Mouse (Mus musculus) urinary bladder, postnatal 25 days (tissue): ENCODE data around the gene Chd1l.
A peak's percentile ranks its signal among the peaks of the same experiment; 100 is the strongest.

Source experiments
- DNase-seq: peaks from one replicate; pipeline ENCODE4 v3.0.0; 2022; ENCODE audit warnings: low spot score

Gene Chd1l

GRCm38 (mm10) chr3:97609845-97610410 is at the start of gene Chd1l:
TSS of gene Chd1l (minus strand) at chr3:97610203.
- DNase-seq = peak; percentile 93

GRCm38 (mm10) chr3:97659746-97660145 is 49.7 kb upstream of the Chd1l start:
- DNase-seq = no peak

DNA sequence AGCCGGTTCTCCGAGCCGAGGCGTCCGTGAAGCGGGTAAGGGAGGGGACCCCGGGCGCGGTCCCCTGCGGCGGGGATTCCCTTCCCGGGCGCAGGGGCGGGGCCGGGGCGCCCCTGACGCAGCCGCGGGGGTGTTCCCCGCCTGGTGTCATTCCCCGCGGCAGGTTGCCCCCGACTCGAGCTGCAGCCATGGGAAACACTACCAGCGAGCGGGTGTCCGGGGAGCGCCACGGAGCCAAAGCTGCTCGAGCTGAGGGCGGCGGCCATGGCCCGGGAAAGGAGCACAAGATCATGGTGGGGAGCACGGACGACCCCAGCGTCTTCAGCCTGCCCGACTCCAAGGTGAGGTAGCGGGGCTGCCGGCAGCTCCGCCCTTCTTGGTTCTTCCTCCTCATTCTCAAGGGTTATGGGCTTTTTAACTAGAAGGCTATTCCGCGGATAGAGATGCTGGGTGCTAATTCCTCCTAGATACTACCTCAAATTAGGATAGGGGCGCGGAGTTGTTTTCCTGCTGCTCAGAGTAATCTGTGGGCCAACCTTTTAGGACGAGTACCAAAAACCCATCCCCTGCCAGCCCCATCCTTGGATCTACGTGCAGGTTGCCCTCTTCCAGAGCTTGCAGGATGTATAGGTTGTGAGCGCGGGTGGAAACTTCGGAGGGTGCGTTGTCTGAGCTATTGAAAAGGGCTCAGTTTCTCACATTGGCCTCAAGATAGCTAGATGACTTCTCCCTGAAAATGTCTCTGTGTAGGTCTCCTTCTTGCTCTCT is 48.6 kb upstream of the Chd1l start:
- DNase-seq = peak; percentile 72

GRCm38 (mm10) chr3:97657655-97658411 is 47.8 kb upstream of the Chd1l start, which contains the start of gene Prkab2:
TSS of gene Prkab2 (plus strand) at chr3:97658193.
- DNase-seq = peak; percentile 99

DNA sequence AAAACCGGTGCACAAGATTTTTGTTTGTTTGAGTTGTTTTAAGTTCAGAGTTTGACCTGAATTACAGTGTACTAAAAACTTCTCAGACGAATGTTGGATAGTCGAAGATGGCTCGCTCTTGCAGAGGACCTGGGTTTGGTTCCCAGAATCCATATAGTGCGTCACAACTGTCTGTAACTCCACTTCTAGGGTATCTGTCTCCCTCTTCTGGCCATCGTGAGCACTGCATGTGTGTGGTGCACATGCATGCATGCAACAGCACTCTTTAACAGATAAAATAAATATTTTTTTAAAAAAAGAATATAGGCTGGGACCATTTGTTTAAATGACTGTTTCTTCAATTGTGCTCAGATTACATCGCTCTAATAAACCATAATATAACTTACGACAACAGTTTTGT is 44.9 kb upstream of the Chd1l start:
- DNase-seq = peak; percentile 43

DNA sequence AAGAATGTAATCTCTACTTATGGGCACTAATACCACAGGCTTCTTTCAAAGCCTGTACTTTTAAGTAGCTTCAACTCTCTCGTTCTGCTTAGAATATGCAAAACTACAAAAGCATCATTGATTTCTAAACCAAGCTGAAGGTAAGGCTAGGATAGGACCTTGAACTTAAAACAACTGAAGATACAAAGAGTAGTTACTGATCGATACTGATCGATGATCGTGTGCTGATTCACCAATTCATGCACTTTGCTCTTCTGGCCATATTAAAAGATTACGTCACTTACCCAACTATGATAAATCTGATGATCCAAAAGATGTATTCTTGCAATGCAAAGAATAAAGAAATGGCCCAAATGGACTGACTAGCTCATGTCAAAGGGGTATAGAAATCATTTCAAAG is 43.8 kb upstream of the Chd1l start:
- DNase-seq = no peak

GRCm38 (mm10) chr3:97651604-97652003 is 41.6 kb upstream of the Chd1l start:
- no peak for DNase-seq

GRCm38 (mm10) chr3:97649469-97649868 is 39.5 kb upstream of the Chd1l start:
- DNase-seq = no peak

- DNase-seq = no peak
Measured at GRCm38 (mm10) chr3:97649022-97649421, 39.0 kb upstream of the Chd1l start.

DNA sequence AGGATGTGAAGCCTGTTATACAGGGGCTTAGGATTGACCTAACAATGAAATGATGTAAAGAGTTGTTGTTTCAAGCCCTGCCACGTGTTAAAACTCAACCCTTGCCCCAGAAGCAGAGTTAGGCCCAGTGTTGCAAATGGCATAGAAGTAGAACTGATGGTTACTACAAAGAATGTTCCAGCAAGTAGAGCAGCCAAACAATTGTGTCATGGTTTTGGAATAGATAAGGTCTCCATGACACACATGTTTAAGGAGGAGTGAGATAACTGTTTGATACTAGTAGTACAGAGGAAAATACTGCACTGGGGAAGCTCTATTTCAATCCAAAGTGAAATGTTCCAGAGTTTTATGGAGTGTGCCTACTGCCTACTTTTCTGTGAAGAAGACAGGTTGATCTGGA is 38.5 kb upstream of the Chd1l start:
- no peak for DNase-seq

DNA sequence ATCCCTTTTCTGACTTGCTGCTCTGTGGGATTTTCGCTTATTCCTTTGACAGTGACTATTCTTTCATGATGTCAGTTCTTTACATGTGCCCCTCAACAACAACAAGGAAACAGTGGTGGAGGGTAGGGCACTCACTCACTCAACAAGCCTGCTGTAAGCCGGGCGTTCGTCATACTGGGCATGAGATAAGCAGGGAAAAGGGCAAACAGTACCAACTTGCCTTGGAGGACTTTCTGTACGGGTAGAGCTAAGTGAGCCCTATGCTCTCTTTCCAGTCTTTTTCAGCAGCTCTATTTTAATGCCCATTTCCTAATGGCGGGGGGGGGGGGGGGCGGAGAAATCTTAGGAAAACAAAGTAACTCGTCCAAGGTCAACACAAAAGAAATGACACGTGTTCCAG is 32.0 kb upstream of the Chd1l start:
- no peak for DNase-seq

DNA sequence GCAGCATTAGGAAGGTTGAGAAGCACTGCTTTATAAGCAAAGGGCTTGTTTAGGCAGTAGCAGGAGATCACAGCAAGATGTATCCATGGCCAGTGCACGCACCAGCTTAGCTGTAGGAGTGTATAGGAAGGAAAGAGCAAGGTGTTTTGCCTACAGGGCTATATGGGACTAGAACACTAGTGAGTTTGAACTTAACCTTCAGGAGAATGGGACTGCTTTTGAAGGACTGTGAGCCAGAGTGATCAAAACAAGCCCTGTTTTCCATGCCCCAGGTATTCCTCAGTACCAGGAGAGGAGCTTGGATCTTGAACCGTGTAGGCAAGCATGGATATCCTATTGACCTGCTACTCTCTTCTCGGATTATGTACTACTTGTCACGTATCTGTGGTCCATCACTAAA is 31.4 kb upstream of the Chd1l start:
- no peak for DNase-seq

GRCm38 (mm10) chr3:97634288-97634761 is 24.3 kb upstream of the Chd1l start:
- DNase-seq = peak; percentile 68

DNA sequence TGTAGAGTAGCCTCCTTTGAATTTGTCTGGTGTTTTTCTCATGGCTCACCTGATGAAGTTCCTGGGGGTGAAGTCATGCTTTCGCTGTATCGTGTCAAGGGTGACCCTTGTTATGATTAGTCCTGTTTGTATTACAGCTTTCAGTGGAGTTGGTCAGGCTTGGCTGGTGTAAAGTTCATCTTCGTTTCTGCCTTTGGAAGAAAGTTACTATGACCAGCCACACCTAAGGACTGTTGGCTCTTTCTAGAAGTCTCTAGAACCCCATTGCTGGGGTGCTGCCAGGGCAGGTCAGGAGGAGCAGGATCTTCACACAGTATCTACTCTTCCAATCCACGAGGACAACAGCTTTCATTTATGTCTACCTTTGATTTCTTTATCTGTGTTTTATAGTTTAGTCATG is 23.5 kb upstream of the Chd1l start:
- no peak for DNase-seq

DNA sequence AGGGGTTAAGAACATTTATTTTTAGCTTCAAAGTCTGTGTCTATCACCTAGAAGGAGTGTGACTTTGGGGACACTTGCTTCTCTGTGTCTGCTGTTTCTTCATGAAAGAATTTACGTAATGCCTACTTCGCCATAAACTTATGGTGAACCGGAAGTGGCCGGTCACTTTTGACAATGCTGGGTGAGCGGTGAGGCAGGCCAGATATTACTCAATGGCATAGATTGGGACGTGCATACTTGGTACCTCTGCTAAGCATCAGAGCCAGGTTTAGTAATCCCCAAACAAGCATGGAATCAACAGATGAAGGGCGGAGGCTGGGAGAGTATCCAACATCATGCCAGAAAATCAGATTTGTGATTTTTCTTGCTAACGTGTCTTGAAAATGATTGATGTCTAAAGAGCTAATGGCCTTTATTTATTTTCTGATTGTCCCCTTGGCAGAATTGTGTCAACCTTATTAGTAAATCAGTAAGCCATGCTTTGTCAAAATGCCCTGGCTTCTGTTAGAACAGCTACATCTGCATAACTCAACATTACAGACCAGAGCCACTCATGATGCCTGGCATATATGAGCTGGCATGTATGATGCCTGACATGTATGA is 21.4 kb upstream of the Chd1l start:
- DNase-seq = no peak

DNA sequence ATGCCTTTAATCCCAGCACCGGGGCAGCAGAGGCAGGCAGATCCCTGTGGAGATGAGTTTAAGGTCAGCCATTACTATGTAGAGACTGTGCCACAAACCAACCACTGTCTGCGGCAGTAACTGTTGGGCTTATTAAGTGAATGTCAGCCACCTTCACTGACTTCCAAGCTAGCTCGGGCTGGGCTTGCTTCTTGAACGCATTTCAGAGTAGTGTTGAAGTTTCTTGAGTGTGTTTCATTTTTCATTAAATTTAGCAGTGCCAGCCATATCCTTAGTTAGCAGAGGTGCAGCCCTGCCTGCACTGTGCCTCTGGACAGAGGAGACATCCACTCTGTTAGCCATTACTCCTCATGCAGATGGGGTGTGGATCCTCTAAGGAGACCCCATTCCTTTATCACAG is 20.7 kb upstream of the Chd1l start:
- no peak for DNase-seq

DNA sequence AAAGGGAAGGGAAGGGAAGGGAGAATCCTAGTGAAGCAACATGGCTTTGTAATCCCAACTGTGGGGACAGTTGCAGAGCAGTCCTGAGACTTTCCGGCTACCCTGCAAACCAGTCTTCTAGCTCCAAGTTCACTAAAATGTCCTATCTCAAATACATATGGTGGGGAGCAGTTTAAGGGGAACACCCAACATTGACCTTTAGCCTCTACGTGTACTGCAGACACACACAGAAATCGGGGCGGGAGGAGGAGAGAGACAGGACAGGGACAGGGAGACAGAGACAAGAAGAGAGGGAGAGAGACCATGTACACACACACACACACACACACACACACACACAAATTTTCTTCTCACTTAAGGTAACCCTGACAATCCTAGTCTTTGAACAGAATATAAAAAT is 19.9 kb upstream of the Chd1l start:
- no peak for DNase-seq

DNA sequence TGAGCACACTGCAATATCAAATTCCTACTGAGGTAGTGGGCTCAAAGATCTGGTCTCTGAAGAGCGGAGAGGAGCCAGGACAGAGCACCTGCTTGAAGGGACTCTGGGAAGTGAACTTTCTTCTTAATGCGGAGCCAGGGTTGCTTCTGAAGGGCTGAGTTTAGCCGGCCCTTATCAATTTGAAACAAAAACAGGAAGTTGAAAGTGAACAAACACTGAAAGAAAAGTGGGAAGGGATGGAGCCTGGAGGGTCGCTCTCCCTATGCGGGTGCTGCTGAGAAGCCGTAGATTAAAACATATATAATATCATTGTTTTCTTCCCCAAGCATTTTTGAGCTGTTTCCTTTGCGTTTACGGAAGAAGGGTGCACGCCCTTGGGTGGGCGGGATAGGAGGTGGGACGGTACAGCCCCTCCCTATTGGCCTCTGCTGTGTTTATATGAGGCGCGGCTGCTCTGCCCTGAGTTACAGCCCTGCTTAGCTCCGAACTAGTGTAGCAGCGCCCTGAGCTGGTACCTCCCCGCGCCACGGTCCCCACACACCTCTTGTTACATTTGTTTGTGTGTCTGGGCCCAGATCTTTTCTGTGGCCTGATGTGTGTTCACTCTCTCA is 18.5 kb upstream of the Chd1l start, which contains the start of gene Fmo5:
Fmo5 (plus strand) TSS at position 414 of the 611 bp plus-strand sequence.
- peak; percentile 74 for DNase-seq

DNA sequence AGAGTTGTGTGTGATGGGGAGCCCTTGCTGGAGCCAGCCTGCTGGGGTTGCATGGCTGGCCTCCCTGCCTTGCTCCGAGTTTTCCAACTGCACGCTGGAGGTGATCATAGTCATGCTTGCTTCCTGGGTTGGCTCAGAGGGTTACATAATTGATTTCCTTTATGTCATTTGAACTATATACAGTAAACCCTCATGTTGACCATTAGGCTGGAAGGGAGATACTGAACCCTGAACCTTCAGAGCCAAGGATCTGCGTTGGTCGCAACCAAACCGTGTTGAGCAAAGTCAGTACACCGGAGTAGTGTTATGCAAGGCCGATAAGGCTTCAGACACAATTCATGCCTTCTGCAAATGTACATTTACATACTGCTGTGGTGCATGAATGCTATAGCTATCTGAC is 17.9 kb upstream of the Chd1l start:
- no peak for DNase-seq

- DNase-seq = no peak
Measured at GRCm38 (mm10) chr3:97624611-97625010, 14.6 kb upstream of the Chd1l start.

GRCm38 (mm10) chr3:97620657-97621056 is 10.7 kb upstream of the Chd1l start:
- DNase-seq = no peak

- DNase-seq = no peak
Measured at GRCm38 (mm10) chr3:97617899-97618298, 7.9 kb upstream of the Chd1l start.
